Mouse (Mus musculus) C2C12 (cell line): ENCODE results near the gene Itgb7.

Experiments used
- CTCF ChIP-seq: IDR thresholded peaks from one replicate; pipeline ENCODE4 v1.5.1; 2011; ENCODE audit not compliant: control insufficient read depth, insufficient read depth, insufficient read length
- MAX ChIP-seq: IDR thresholded peaks from one replicate; pipeline ENCODE4 v1.6.1; 2011; ENCODE audit warnings: mild to moderate bottlenecking, control low read depth
- MYOG ChIP-seq: IDR thresholded peaks from one replicate; pipeline ENCODE4 v1.6.1; 2011; ENCODE audit not compliant: control insufficient read depth, insufficient read length; ENCODE audit errors: extremely low read depth
- USF1 ChIP-seq: IDR thresholded peaks from one replicate; pipeline ENCODE4 v1.6.1; 2011; ENCODE audit warnings: low read depth, mild to moderate bottlenecking, control low read depth, moderate library complexity

- TF ChIP-seq USF1 (no peak), MAX (no peak), MYOG (no peak), CTCF (no peak)
Observed at GRCm38 (mm10) chr15:102179106-102179505, 52.6 kb downstream of the Itgb7 start.
